Mouse (Mus musculus): ENCODE results near the gene Cdc42ep1. TPM values are rescaled to one million over a fixed set of nuclear protein-coding genes. Genes with fewer than 3 reads are reported as not detected.
"Not testable (repeated sequence)": the region's sequence is repeated elsewhere in the genome, so short reads cannot be mapped to it uniquely, and the experiment has no call there.

Gene Cdc42ep1
- total and polyA plus RNA-seq, 3 experiments, result 30.8 to 62.3 (median 37.1) TPM

DNA sequence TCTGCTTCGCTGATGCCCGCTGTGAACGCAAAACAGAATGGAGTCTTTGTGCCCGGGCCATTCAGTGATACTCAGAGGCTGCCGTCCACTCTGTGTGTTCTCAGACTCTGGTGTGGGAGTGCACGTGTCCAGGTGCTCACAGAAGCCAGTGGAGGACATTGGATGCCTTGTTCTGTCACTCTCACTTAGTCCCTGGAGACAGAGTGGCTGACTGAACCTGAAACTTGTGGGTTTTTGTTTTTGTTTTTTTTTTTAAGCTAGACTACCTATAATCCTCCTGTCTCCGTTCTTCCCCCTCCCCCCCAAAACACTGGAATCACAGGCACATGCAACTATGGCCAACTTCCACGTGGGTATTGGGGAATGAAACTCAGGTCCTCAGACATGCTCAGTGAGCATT is 3.9 kb downstream of the Cdc42ep1 start:
- TF ChIP-seq POLR2A (IDR thresholded peaks at IDR 0.05; ENCODE audit: insufficient read depth, low read depth, low read length) (no peak), CTCF (IDR thresholded peaks at IDR 0.05) (no peak), EP300 (IDR thresholded peaks at IDR 0.05; ENCODE audit: insufficient read depth, low read depth, low read length) (no peak)
- peak overlapping the region; percentile 100 for H3K27ac ChIP-seq
- peaks cover 25% of the 10 kb centered on the region for H3K4me1 ChIP-seq (ENCODE audit: control insufficient read depth, insufficient read depth, low read length)
- H3K9ac ChIP-seq (ENCODE audit: low read depth, low read length), result peak overlapping the region; percentile 41
- DNase-seq, result no peak
- no peaks in the 10 kb centered on the region for H3K27me3 ChIP-seq (ENCODE audit: control insufficient read depth, insufficient read depth, low read length)
- WGBS, result 50% methylated on average over 8 of the region's 8 CpGs
- H3K79me2 ChIP-seq (replicated peaks; ENCODE audit: control insufficient read depth, insufficient read depth, low read length), result peaks cover 13% of the 10 kb centered on the region
- H3K4me3 ChIP-seq, result peak overlapping the region; percentile 57; the same call in 1 of the 2 replicates
- peaks cover 20% of the 10 kb centered on the region for H3K36me3 ChIP-seq (ENCODE audit: control insufficient read depth, insufficient read depth, low read length)
- intact Hi-C loops (cut with DNase I), result no loop called here

DNA sequence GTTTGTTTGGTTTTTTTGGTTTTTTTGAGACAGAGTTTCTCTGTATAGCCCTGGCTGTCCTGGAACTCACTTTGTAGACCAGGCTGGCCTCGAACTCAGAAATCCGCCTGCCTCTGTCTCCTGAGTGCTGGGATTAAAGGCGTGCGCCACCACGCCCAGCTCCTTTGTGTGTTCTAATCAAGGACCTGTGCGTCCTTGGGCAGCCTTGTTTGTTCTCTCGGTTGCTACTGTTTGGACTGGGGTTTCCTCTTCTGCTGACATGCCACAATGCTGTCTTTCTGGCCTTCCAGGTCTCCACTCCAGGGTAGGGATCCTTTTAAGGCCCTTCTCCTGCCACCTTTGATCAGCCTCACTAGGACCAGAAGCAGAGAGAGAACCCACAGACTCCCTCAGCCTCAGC is 4.4 kb downstream of the Cdc42ep1 start:
- Histone ChIP-seq H3K36me3 (ENCODE audit: control insufficient read depth, insufficient read depth, low read length) (peaks cover 20% of the 10 kb centered on the region), H3K4me1 (ENCODE audit: control insufficient read depth, insufficient read depth, low read length) (peaks cover 25% of the 10 kb centered on the region), H3K4me3 (peak overlapping the region; percentile 14; the same call in 1 of the 2 replicates), H3K9ac (ENCODE audit: low read depth, low read length) (peak overlapping the region; percentile 15; the same call in 1 of the 2 replicates), H3K27ac (peak overlapping the region; percentile 100; the same call in 1 of the 2 replicates), H3K79me2 (replicated peaks; ENCODE audit: control insufficient read depth, insufficient read depth, low read length) (peaks cover 13% of the 10 kb centered on the region)
- DNase-seq; H3K27me3 ChIP-seq (ENCODE audit: control insufficient read depth, insufficient read depth, low read length); intact Hi-C loops (cut with DNase I): not testable (repeated sequence)
- WGBS, result 51% methylated on average over 7 of the region's 7 CpGs

DNA sequence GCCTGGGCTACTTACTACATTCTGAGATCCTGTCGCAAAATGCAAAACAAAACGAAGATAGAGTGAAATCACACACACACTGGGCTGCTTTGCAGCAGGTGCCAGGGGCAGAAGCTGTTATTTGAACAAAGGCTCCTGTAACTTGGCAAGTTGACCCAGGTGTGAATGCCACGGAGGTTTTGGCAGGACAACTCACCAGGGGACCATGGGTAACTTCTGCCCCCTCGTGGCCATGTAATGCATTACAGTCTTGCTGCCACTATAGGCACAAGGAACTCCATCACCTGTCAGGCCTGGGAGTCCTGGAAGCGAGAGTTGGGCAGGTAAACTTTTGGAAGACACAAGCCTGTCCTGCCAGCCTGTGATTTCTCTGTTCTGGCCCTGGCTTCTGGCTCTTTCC is 6.0 kb downstream of the Cdc42ep1 start:
- TF ChIP-seq EP300 (IDR thresholded peaks at IDR 0.05; ENCODE audit: insufficient read depth, low read depth, low read length) (peak; percentile 96), POLR2A (IDR thresholded peaks at IDR 0.05; ENCODE audit: insufficient read depth, low read depth, low read length) (peak; percentile 37; the same call in 1 of the 2 replicates), CTCF (IDR thresholded peaks at IDR 0.05) (peak; percentile 97)
- peaks cover 11% of the 10 kb centered on the region for H3K79me2 ChIP-seq (replicated peaks; ENCODE audit: control insufficient read depth, insufficient read depth, low read length)
- H3K4me1 ChIP-seq (ENCODE audit: control insufficient read depth, insufficient read depth, low read length), result peaks cover 26% of the 10 kb centered on the region
- H3K4me3 ChIP-seq, result no peak overlapping the region
- intact Hi-C loops (cut with DNase I), result loop anchor here (1.0 kb wide), 1 partner anchor 22 kb away; no protein-coding TSS in a partner anchor
- no peak overlapping the region for H3K27ac ChIP-seq
- DNase-seq, result peak; percentile 85 to 90
- 24% methylated on average over 5 of the region's 5 CpGs for WGBS
- H3K36me3 ChIP-seq (ENCODE audit: control insufficient read depth, insufficient read depth, low read length), result peaks cover 20% of the 10 kb centered on the region
- H3K9ac ChIP-seq (ENCODE audit: low read depth, low read length), result no peak overlapping the region
- no peaks in the 10 kb centered on the region for H3K27me3 ChIP-seq (ENCODE audit: control insufficient read depth, insufficient read depth, low read length)

DNA sequence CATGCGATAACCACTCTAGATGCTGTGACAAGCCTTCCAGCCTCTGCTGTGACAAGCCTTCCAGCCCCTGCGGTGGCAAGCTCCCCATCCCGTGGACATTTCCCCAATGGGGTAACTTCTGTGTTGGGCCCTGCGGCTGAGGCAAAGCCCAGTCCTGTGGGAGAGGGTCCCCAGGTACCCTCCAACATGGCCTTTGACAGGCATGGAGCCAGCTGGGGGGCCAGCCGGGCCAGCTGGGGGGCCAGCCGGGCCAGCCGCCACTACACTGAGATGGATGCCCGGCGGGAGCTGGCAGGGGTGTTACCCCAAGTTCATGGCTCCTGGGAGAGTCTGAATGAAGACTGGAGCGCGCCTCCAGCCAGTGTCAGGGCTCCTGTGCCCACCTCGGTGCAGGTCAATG is 7.1 kb downstream of the Cdc42ep1 start:
- no peak overlapping the region for H3K4me3 ChIP-seq
- WGBS, result 84% methylated on average over 12 of the region's 12 CpGs
- intact Hi-C loops (cut with DNase I), result loop anchor here (1.0 kb wide), 1 partner anchor 21 kb away; no protein-coding TSS in a partner anchor
- peaks cover 20% of the 10 kb centered on the region for H3K36me3 ChIP-seq (ENCODE audit: control insufficient read depth, insufficient read depth, low read length)
- TF ChIP-seq CTCF (IDR thresholded peaks at IDR 0.05) (no peak), EP300 (IDR thresholded peaks at IDR 0.05; ENCODE audit: insufficient read depth, low read depth, low read length) (0 out of 2 replicates have a peak, but pooled peaks have one; percentile 5)
- no peak overlapping the region; the same call in 1 of the 2 replicates for H3K27ac ChIP-seq
- H3K4me1 ChIP-seq (ENCODE audit: control insufficient read depth, insufficient read depth, low read length), result peaks cover 26% of the 10 kb centered on the region
- peak in 1 of 2 experiments; percentile 33 for DNase-seq
- peaks cover 8% of the 10 kb centered on the region for H3K79me2 ChIP-seq (replicated peaks; ENCODE audit: control insufficient read depth, insufficient read depth, low read length)
- H3K27me3 ChIP-seq (ENCODE audit: control insufficient read depth, insufficient read depth, low read length), result no peaks in the 10 kb centered on the region
- no peak overlapping the region for H3K9ac ChIP-seq (ENCODE audit: low read depth, low read length)

DNA sequence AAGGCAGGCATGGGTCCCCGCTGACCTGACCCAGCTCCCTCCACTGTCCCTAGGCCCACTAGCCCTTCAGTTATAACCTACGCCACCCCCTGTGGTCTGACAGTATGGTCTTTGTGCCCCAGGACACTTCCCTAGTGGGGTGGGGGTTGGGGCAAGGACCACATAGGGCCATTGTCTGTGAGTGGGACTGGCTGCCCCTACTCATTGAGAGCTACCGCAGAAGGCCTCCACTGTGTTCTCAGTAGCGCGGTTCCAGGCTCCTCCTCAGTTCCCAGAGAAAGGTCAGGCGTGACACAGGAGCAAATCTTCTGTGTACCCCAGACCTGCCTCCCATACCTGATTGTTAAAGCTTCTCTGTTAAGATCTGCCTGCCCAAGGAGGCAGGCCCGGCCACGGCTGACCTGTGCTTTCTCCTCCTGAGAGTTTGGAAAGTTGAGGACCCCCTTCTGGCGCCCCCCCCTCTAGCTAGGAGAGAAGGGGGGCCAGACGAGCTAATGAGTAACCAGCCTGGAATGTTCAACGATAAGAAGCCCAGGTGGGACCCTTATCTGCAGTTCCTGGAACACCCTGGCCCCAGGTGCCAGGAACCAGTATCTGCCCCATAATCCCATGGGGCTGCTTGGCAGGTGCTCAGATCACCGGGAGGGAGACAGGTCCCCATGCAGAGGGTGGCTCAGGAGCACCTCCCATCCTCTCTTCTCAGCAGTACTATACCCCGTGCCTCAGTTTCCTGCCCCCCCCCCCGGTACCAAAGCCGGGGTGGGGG is 7.8 kb downstream of the Cdc42ep1 start:
- peak in 1 of 2 experiments; percentile 31 for DNase-seq

DNA sequence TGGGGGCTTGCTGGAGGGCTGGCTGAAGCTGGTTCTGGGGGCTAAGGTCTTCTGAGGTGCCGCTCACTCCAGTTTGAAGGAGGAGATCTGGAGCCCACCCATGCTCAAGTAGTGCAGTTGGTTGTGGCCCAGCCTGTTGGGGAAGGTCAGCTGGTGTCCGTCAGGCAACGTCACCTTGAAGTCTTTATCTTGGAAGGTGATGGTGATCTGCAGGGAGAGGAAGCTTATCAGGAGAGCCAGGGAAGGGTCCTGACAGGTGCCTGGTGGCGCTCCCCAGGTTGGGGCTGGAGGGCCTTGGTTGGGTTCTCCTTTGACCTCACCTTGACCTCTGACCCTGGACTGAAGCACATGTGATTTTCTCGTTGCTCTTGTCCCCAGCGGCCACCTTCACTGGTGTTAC is 8.5 kb downstream of the Cdc42ep1 start:
- peaks cover 23% of the 10 kb centered on the region for H3K4me1 ChIP-seq (ENCODE audit: control insufficient read depth, insufficient read depth, low read length)
- no peak overlapping the region for H3K4me3 ChIP-seq
- peak in 1 of 2 experiments; percentile 41 for DNase-seq
- peaks cover 20% of the 10 kb centered on the region for H3K36me3 ChIP-seq (ENCODE audit: control insufficient read depth, insufficient read depth, low read length)
- H3K9ac ChIP-seq (ENCODE audit: low read depth, low read length), result no peak overlapping the region
- intact Hi-C loops (cut with DNase I), result loop anchor here (5.0 kb wide), 2 partner anchors 34 to 229 kb away; no protein-coding TSS in a partner anchor
- 52% methylated on average over 6 of the region's 6 CpGs for WGBS
- no peak for TF ChIP-seq CTCF (IDR thresholded peaks at IDR 0.05)
- no peak for TF ChIP-seq EP300 (IDR thresholded peaks at IDR 0.05; ENCODE audit: insufficient read depth, low read depth, low read length)
- TF ChIP-seq POLR2A (IDR thresholded peaks at IDR 0.05; ENCODE audit: insufficient read depth, low read depth, low read length), result 0 out of 2 replicates have a peak, but pooled peaks have one; percentile 10
- peaks cover 8% of the 10 kb centered on the region for H3K79me2 ChIP-seq (replicated peaks; ENCODE audit: control insufficient read depth, insufficient read depth, low read length)
- H3K27me3 ChIP-seq (ENCODE audit: control insufficient read depth, insufficient read depth, low read length), result no peaks in the 10 kb centered on the region
- peak overlapping the region; percentile 2; the same call in 1 of the 2 replicates for H3K27ac ChIP-seq

More for the DNA sequence above, 7.8 kb downstream of the Cdc42ep1 start:
- TF ChIP-seq EP300 (IDR thresholded peaks at IDR 0.05; ENCODE audit: insufficient read depth, low read depth, low read length) (no peak), CTCF (IDR thresholded peaks at IDR 0.05) (no peak), POLR2A (IDR thresholded peaks at IDR 0.05; ENCODE audit: insufficient read depth, low read depth, low read length) (no peak)
- H3K27me3 ChIP-seq (ENCODE audit: control insufficient read depth, insufficient read depth, low read length), result no peaks in the 10 kb centered on the region
- H3K36me3 ChIP-seq (ENCODE audit: control insufficient read depth, insufficient read depth, low read length), result peaks cover 20% of the 10 kb centered on the region
- intact Hi-C loops (cut with DNase I), result loop anchor here (5.0 kb wide), 2 partner anchors 33 to 228 kb away; no protein-coding TSS in a partner anchor
- H3K27ac ChIP-seq, result no peak overlapping the region; the same call in 1 of the 2 replicates
- H3K79me2 ChIP-seq (replicated peaks; ENCODE audit: control insufficient read depth, insufficient read depth, low read length), result peaks cover 8% of the 10 kb centered on the region
- no peak overlapping the region for H3K4me3 ChIP-seq
- 54% methylated on average over 14 of the region's 15 CpGs for WGBS
- H3K9ac ChIP-seq (ENCODE audit: low read depth, low read length), result no peak overlapping the region
- H3K4me1 ChIP-seq (ENCODE audit: control insufficient read depth, insufficient read depth, low read length), result peaks cover 26% of the 10 kb centered on the region
